ENCODE assay signal across 8 mouse cellular contexts in genomic region chr1:191574871-191575457, GRCm38 (mm10). TPM values are rescaled to one million over a fixed set of nuclear protein-coding genes. Genes with fewer than 3 reads are reported as not detected.
DNase-seq lines count a peak whose midpoint lies in the region; ATAC-seq and TF ChIP-seq lines count a peak whose summit lies in the region.

No protein-coding gene starts in this region.

- intact Hi-C loops in left cerebral cortex, adult 2 months (cut with DNase I): loop anchor here (10.0 kb wide), 1 partner anchor 330 kb away; the partner anchor contains the start of gene Slc30a1
- intact Hi-C loops in left cerebral cortex, postnatal 36 days (cut with DNase I): loop anchor here (5.0 kb wide), 2 partner anchors 142 to 332 kb away; partner anchors contain the start of genes Lpgat1 and Slc30a1

- 0 out of 2 replicates have a peak, but pooled peaks cover 2% of the 10 kb centered on the region for H3K9me3 ChIP-seq in forebrain, embryonic 12.5 days
- H3K9me3 ChIP-seq in kidney, embryonic 14.5 days (ENCODE audit: control insufficient read depth, low read length): peaks cover 5% of the 10 kb centered on the region; the same call in 1 of the 2 replicates
- no peaks in the 10 kb centered on the region for H3K9me3 ChIP-seq in stomach, embryonic 14.5 days (ENCODE audit: control insufficient read depth, low read depth, low read length)

- ATAC-seq in forebrain, embryonic 12.5 days (ENCODE audit: low FRiP score): peak; percentile 49; the same call in 1 of the 2 replicates
- ATAC-seq in kidney, embryonic 14.5 days (ENCODE audit: low FRiP score, low TSS enrichment): peak; percentile 50
- peak; percentile 50 for ATAC-seq in stomach, embryonic 14.5 days (ENCODE audit: insufficient number of reproducible peaks, insufficient read depth, low FRiP score, low read depth)

- no peaks in the 10 kb centered on the region for H3K27me3 ChIP-seq in forebrain, embryonic 12.5 days
- H3K27me3 ChIP-seq in kidney, embryonic 14.5 days (ENCODE audit: control insufficient read depth, insufficient read depth, low read length): no peaks in the 10 kb centered on the region
- H3K27me3 ChIP-seq in stomach, embryonic 14.5 days (ENCODE audit: control insufficient read depth, insufficient read depth, low read length): no peaks in the 10 kb centered on the region

- peak in 1 of 2 experiments; percentile 23 for DNase-seq in left cerebral cortex, adult 2 months (ENCODE audit: extremely low spot score in 1 of 2, low spot score in 2 of 2)
- no peak for DNase-seq in left cerebral cortex, postnatal 36 days (ENCODE audit: low spot score in 2 of 2)
- peak; percentile 86 for DNase-seq in ZHBTc4 (ENCODE audit: low read depth, low spot score)
- DNase-seq in lung, postnatal 14 days: peak; percentile 21
- DNase-seq in cerebellum, adult 8-10 months: no peak

- H3K9ac ChIP-seq in forebrain, embryonic 12.5 days: peak overlapping the region; percentile 78
- H3K9ac ChIP-seq in kidney, embryonic 14.5 days (ENCODE audit: low read depth, low read length): peak overlapping the region; percentile 95
- H3K9ac ChIP-seq in stomach, embryonic 14.5 days (replicated peaks; ENCODE audit: low read depth, low read length): peak overlapping the region; percentile 82

- TF ChIP-seq CTCF in left cerebral cortex, adult 2 months (IDR thresholded peaks at IDR 0.05): no peak

- peak overlapping the region; percentile 80 for H3K4me3 ChIP-seq in left cerebral cortex, adult 2 months
- H3K4me3 ChIP-seq in forebrain, embryonic 12.5 days (replicated peaks): peak overlapping the region; percentile 85
- H3K4me3 ChIP-seq in kidney, embryonic 14.5 days (ENCODE audit: low read length): peak overlapping the region; percentile 94
- peak overlapping the region; percentile 82 for H3K4me3 ChIP-seq in stomach, embryonic 14.5 days (ENCODE audit: low read depth, low read length)

- H3K4me1 ChIP-seq in forebrain, embryonic 12.5 days: peaks cover 37% of the 10 kb centered on the region
- peaks cover 20% of the 10 kb centered on the region for H3K4me1 ChIP-seq in kidney, embryonic 14.5 days (ENCODE audit: control insufficient read depth, insufficient read depth, low read length)
- H3K4me1 ChIP-seq in stomach, embryonic 14.5 days (ENCODE audit: control insufficient read depth, insufficient read depth, low read length): peaks cover 19% of the 10 kb centered on the region

- H3K4me2 ChIP-seq in forebrain, embryonic 12.5 days: peak overlapping the region; percentile 63
- H3K4me2 ChIP-seq in kidney, embryonic 14.5 days (replicated peaks; ENCODE audit: low read depth, low read length): peak overlapping the region; percentile 65
- peak overlapping the region; percentile 79 for H3K4me2 ChIP-seq in stomach, embryonic 14.5 days (replicated peaks; ENCODE audit: low read depth, low read length)

- peaks cover 11% of the 10 kb centered on the region; the same call in 1 of the 2 replicates for H3K36me3 ChIP-seq in forebrain, embryonic 12.5 days (replicated peaks)
- H3K36me3 ChIP-seq in kidney, embryonic 14.5 days (ENCODE audit: control insufficient read depth, insufficient read depth, low read length): peaks cover 7% of the 10 kb centered on the region; the same call in 1 of the 2 replicates
- no peaks in the 10 kb centered on the region for H3K36me3 ChIP-seq in stomach, embryonic 14.5 days (ENCODE audit: control insufficient read depth, insufficient read depth, low read length)

- WGBS in forebrain, embryonic 12.5 days: under 1% methylated on average over 52 of the region's 52 CpGs
- under 1% methylated on average over 51 of the region's 52 CpGs for WGBS in kidney, embryonic 14.5 days
- WGBS in stomach, embryonic 14.5 days: under 1% methylated on average over 52 of the region's 52 CpGs

- no peak overlapping the region for H3K27ac ChIP-seq in left cerebral cortex, adult 2 months
- peak overlapping the region; percentile 89 for H3K27ac ChIP-seq in forebrain, embryonic 12.5 days
- H3K27ac ChIP-seq in kidney, embryonic 14.5 days (ENCODE audit: low read depth, low read length): peak overlapping the region; percentile 97
- H3K27ac ChIP-seq in stomach, embryonic 14.5 days (ENCODE audit: low read length): peak overlapping the region; percentile 98

RNA-seq across cellular contexts. Expression of gene Dtl, which starts 0.4 kb away (rescaled TPM):
- 1 to 10 TPM; 6.9 to 8.1 TPM for total RNA-seq in left cerebral cortex, adult 2 months (2021)
- total RNA-seq in left cerebral cortex, postnatal 36 days (2021): 1 to 10 TPM; 6.3 to 7.6 TPM
- 74.5 and 77.3 TPM in 2 replicates for polyA plus RNA-seq in forebrain, embryonic 12.5 days (2016; fragmentation: Nextera tagmentation; extraction: Ambion mirVana)
- 45.8 and 81.3 TPM in 2 replicates for polyA plus RNA-seq in kidney, embryonic 14.5 days (2014; fragmentation: Nextera tagmentation; extraction: Ambion mirVana)
- polyA plus RNA-seq in stomach, embryonic 14.5 days (2014; fragmentation: Nextera tagmentation; extraction: Ambion mirVana): 61.5 and 62.7 TPM in 2 replicates

RNA-seq across cellular contexts. Expression of gene Ints7, which starts 0.5 kb away (rescaled TPM):
- total RNA-seq in left cerebral cortex, adult 2 months (2021): 10 to 100 TPM; 32.7 to 34.9 TPM
- 10 to 100 TPM; 32.6 to 40.9 TPM for total RNA-seq in left cerebral cortex, postnatal 36 days (2021)
- polyA plus RNA-seq in forebrain, embryonic 12.5 days (2016; fragmentation: Nextera tagmentation; extraction: Ambion mirVana): 77.4 and 78.7 TPM in 2 replicates
- 38.9 and 77.9 TPM in 2 replicates for polyA plus RNA-seq in kidney, embryonic 14.5 days (2014; fragmentation: Nextera tagmentation; extraction: Ambion mirVana)
- polyA plus RNA-seq in stomach, embryonic 14.5 days (2014; fragmentation: Nextera tagmentation; extraction: Ambion mirVana): 60.6 and 63.4 TPM in 2 replicates

Comparison
In these comparisons a context has a peak if more than half of its experiments do, and no peak if none do; other contexts are left out.
1. DNase-seq: peak in ZHBTc4 (single experiment) and lung, postnatal 14 days (single experiment); none in left cerebral cortex, postnatal 36 days (0 of 2) and cerebellum, adult 8-10 months (single experiment).
2. Peak in every context shown above with its lines, with median percentiles within 50 percentile points of each other: H3K4me3 ChIP-seq, ATAC-seq, H3K4me2 ChIP-seq and H3K9ac ChIP-seq.